Mouse (Mus musculus): ENCODE measurements around the gene Ppp2r1b. TPM values are rescaled to one million over a fixed set of nuclear protein-coding genes. Genes with fewer than 3 reads are reported as not detected.
"Not testable (repeated sequence)": the region's sequence is repeated elsewhere in the genome, so short reads cannot be mapped to it uniquely, and the experiment has no call there.

Gene Ppp2r1b
- total RNA-seq (2021) = 10 to 100 TPM; 17.2 to 17.4 TPM

GRCm38 (mm10) chr9:50845081-50845480, at the start of gene Ppp2r1b:
Gene Ppp2r1b, plus strand, starts transcription at chr9:50845301.
- DNase-seq (ENCODE audit: extremely low spot score in 1 of 2, low spot score in 1 of 2) = no peak

DNA sequence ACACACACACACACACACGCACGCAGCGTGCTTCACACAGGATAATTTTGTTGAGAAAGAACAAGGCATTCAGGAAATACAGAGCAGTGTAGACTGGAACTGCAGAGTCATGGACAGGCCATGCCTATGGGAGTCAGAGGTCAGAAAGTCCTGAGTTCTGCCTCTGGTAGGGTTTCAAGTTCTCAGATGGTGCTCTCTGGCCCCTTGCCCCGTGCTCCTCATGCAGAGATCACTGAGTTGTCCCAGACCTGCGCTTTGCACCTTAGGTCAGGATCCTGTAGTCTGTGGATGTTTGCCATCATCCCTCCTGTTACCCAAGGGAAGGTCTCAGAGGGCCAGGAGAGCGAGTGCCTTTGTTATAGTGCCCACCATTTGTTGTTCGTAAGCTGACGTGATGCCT, 48.3 kb upstream of the Ppp2r1b start:
- no peak for DNase-seq (ENCODE audit: extremely low spot score in 1 of 2, low spot score in 1 of 2)

GRCm38 (mm10) chr9:50797641-50798040, 47.5 kb upstream of the Ppp2r1b start:
- no peak for DNase-seq (ENCODE audit: extremely low spot score in 1 of 2, low spot score in 1 of 2)

DNA sequence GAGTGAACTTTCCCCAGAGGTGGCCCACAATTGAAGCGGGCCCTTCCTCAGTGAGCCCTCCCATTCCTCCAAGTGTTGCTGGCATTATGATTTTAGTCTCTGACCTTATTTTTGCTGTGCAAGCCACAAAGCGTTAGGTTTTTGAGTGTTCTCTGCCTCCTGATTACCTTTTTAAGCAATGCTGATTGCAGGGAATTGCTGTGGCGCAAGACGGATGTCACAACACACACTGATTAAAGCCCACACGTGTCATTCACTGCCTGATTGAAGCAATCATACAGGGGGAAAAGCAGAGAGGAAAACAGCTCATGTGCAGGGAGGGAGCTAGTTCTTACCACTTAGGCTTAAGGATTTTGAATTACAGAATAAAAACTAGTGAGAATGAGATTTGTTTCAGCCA, 46.7 kb upstream of the Ppp2r1b start:
- DNase-seq (ENCODE audit: extremely low spot score in 1 of 2, low spot score in 1 of 2) = no peak

DNA sequence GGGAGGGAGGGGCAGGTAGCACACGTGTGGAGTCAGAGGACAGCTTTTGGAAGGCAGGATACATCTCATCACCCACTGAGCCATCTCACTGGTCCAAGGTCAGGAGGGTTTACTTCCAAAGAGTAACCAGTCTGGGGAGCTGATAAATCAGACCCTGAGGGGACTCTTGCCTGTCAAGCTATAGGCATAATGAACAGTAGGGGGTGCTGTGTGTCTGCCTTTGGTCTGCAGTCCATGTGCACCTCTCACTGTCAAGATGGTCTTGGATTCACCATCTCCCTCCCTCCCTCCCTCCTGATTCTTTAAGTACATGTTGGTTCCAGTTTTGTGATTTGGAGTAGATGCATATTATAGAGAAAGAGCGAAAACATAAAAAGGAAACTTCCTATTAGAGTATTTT, 44.1 kb upstream of the Ppp2r1b start:
- DNase-seq (ENCODE audit: extremely low spot score in 1 of 2, low spot score in 1 of 2) = peak in 1 of 2 experiments; percentile 40

GRCm38 (mm10) chr9:50803055-50803671, 41.9 kb upstream of the Ppp2r1b start:
- DNase-seq (ENCODE audit: extremely low spot score in 1 of 2, low spot score in 1 of 2) = no peak

DNA sequence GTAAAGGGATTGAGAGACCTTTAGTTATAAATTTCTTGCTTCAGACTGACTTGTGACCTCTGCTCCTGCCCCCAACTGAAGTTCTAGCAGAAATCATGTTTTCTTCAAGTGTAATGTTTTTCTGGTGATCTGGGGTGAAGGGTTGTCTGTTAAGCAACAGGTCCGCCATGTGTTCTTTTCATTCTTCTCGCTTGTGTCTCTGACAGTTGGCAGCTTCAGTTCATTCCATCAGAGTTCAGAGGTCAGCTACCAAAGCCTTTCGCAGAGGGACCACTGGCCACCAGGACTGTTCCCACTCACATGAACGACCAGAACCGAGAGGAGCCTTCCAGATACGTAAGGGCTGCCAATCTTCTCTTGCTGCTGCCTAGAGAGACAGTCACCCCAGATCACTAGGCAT, 36.6 kb upstream of the Ppp2r1b start:
- DNase-seq (ENCODE audit: extremely low spot score in 1 of 2, low spot score in 1 of 2) = no peak

GRCm38 (mm10) chr9:50809146-50809545, 36.0 kb upstream of the Ppp2r1b start:
- DNase-seq (ENCODE audit: extremely low spot score in 1 of 2, low spot score in 1 of 2) = no peak

DNA sequence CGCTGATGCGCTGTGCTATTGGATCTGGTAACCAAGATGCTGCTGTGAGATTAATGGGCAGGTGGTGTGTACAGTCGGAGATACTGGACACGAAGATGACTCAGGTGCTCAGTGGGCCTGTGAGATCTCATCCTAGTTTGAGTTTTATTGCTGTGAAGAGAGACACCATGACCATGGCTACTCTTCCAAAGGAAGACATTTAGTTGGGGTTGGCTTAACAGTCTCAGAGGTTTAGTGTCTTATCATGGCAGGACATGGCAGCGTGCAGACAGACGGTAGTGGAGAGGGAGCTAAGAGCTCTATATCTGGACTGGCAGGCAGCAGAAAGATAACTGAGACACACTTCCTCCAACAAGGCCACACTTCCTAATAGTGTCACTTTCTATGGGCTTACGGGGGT, 33.9 kb upstream of the Ppp2r1b start:
- DNase-seq (ENCODE audit: extremely low spot score in 1 of 2, low spot score in 1 of 2) = no peak

- DNase-seq (ENCODE audit: extremely low spot score in 1 of 2, low spot score in 1 of 2) = no peak
These were observed 33.4 kb upstream of the Ppp2r1b start for GRCm38 (mm10) chr9:50811746-50812145.

DNA sequence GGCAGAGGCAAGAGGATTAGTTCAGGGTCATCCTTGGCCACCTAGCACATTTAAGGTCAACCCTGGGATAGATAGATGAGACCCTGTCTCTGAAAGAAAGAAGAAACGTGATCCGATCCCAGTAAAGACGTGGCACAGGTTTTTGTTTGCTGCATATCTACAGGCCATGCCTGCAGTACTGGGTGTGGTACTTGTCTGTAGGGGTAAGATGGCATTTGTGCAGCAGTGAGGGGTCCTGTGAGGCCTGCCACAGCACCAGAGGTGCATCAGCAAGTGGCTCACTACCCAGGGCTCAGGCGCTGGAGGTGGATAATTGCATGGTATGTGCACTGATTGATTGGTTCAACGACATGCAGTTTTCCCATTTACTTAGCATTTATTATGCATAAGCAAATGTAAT, 31.3 kb upstream of the Ppp2r1b start:
- no peak for DNase-seq (ENCODE audit: extremely low spot score in 1 of 2, low spot score in 1 of 2)

GRCm38 (mm10) chr9:50815666-50816065, 29.4 kb upstream of the Ppp2r1b start:
- no peak for DNase-seq (ENCODE audit: extremely low spot score in 1 of 2, low spot score in 1 of 2)

DNA sequence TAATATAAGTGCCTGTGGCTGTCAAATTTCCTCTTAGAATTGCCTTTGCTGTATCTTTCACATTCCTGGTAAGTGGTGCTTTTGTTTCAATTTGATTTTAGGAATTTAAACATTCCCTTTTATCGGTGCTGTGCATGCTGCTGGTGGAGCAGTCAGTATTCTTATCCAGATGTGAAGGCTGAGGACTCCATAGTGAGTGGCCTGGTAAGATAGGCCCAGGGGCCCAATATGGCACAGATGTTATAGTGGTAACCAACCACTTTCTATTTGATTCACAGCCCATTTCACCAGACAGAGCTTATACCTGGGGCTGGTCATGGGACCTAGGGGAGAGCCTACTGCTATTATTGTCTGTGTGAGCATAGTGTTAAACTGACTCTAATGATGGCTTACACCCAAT, 28.6 kb upstream of the Ppp2r1b start:
- DNase-seq (ENCODE audit: extremely low spot score in 1 of 2, low spot score in 1 of 2) = no peak

DNA sequence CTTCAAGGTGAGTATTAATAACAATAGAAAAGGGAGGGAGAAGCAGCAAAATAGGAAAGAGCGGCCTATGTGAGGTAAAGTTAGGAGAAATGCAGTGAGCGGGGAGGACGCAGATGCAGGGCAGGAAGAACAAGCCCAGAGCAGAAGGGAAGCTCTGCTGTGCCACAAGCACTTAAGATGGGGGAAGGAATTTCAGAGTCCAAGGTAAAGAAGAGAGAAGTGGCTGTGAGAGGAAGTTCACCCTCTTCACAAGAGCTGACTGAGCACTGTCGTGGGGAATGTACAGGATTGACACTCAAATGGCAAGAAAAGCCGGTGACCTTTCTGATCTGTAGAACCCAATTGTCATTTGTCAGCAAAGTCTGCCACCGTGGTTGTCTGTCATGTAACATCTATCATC, 27.1 kb upstream of the Ppp2r1b start:
- DNase-seq (ENCODE audit: extremely low spot score in 1 of 2, low spot score in 1 of 2) = no peak

DNA sequence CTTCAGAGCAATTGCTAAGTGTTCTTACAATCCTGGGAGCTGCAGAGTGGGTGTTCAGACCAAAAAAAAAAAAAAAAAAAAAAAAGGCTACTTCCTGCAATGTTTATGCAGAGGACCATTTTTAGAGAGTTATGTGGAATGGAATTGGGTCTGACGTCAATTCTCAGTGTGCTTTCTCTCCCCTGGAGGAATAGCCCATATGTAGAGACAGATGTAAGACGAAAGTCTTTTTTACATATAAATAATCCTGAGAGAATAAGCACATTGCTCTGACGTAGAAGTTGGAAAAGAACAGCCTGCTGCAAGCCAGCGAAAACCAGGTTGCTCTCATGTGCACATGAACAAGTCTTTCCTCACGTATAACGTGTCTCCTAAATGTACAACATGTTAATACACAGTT, 25.4 kb upstream of the Ppp2r1b start:
- DNase-seq (ENCODE audit: extremely low spot score in 1 of 2, low spot score in 1 of 2) = no peak

- DNase-seq (ENCODE audit: extremely low spot score in 1 of 2, low spot score in 1 of 2) = no peak
These were observed 23.4 kb upstream of the Ppp2r1b start for GRCm38 (mm10) chr9:50821651-50822050.

GRCm38 (mm10) chr9:50822216-50822615, 22.9 kb upstream of the Ppp2r1b start:
- no peak for DNase-seq (ENCODE audit: extremely low spot score in 1 of 2, low spot score in 1 of 2)

DNA sequence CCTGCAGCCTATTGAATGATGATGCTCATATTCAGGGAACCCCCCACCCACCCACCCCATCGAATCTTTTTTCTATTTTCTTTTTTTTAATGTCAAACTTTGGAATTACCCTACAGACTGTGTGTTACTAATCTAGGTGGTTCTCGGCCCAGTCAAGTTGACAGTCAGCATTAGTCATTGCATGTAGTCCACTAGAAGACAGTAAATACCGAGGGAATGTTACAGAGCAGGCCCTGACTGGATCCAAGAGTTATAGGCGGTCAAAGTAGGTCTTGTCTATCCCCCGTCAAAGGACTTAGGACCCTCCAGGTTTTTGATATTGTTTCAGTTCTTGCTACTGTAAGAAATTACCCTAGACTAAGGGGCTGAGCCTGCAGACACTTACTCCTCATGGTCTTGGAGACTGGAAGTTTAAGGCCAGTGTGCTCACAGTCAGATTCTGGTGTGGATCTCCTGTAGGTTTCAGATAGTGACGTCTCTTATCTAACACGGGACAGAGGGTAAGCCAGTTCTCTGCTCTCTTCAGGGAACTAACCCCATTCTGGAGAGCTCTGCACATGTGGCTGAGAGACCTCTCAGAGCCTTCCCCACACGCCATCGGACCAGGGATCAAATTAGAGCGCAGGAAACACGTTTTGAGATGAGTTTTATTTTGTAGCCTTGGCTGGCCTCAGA, 21.2 kb upstream of the Ppp2r1b start:
- no peak for DNase-seq (ENCODE audit: extremely low spot score in 1 of 2, low spot score in 1 of 2)

DNA sequence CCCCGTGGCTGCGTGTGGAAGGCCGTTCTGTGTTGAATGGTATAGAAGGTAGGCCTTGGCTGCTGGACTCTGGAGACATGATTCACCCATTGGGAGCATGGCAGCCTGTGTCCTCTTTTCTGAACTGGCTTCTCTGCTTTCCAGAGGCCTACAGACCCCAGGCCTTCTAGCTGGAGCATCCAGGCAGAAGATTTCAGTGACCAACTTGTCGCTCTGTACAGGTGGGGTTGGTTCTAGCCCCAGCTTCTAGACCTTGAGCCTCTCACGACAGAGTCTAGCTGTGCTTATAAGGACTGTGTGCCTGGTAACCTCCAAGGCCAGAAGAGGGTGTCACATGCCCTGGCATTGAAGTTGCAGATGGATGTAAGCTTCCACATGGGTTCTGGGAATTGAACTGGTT, 13.6 kb upstream of the Ppp2r1b start:
- DNase-seq (ENCODE audit: extremely low spot score in 1 of 2, low spot score in 1 of 2) = no peak

- no peak for DNase-seq (ENCODE audit: extremely low spot score in 1 of 2, low spot score in 1 of 2)
These were observed 12.9 kb upstream of the Ppp2r1b start for GRCm38 (mm10) chr9:50832162-50832561.

- DNase-seq (ENCODE audit: extremely low spot score in 1 of 2, low spot score in 1 of 2) = not testable (repeated sequence)
These were observed 12.5 kb upstream of the Ppp2r1b start for GRCm38 (mm10) chr9:50832582-50832981.

- no peak for DNase-seq (ENCODE audit: extremely low spot score in 1 of 2, low spot score in 1 of 2)
These were observed 11.3 kb upstream of the Ppp2r1b start for GRCm38 (mm10) chr9:50833786-50834185.

All from layer of hippocampus, postnatal 25 days (tissue).